Mouse (Mus musculus) MEL (cell line): Measurements from ENCODE around the gene Hmga1.

Source experiments
- BHLHE40 ChIP-seq: IDR thresholded peaks from 2 replicates; pipeline ENCODE4 v1.6.1; 2012; ENCODE audit warnings: low read depth, mild to moderate bottlenecking, inconsistent platforms, low read length, improper control_type of control experiment, borderline replicate concordance
- CHD2 ChIP-seq: IDR thresholded peaks from 2 replicates; pipeline ENCODE4 v1.6.1; 2011; ENCODE audit warnings: low read length, improper control_type of control experiment
- CTCF ChIP-seq, 3 experiments: IDR thresholded peaks in 2 of 3; conservative IDR thresholded peaks in 1 of 3; 2 replicates each; pipeline ENCODE4 v1.5.1; 2011 to 2012; ENCODE audit warnings: low read length in 3 of 3, low read depth in 2 of 3, mild to moderate bottlenecking in 2 of 3, improper control_type of control experiment in 1 of 3, inconsistent platforms in 1 of 3, mixed read lengths in 1 of 3, moderate library complexity in 1 of 3; ENCODE audit not compliant: control insufficient read depth in 1 of 3, insufficient read depth in 1 of 3, poor library complexity in 1 of 3, severe bottlenecking in 1 of 3
- E2F4 ChIP-seq: IDR thresholded peaks from 2 replicates; pipeline ENCODE4 v1.6.1; 2011; ENCODE audit warnings: low read depth, low read length, improper control_type of control experiment, borderline replicate concordance
- EP300 ChIP-seq, 2 experiments: IDR thresholded peaks; 2 replicates each; pipeline ENCODE4 v1.6.1; 2011; ENCODE audit warnings: improper control_type of control experiment in 2 of 2, low read length in 2 of 2, low read depth in 1 of 2, mild to moderate bottlenecking in 1 of 2
- POLR2A ChIP-seq, 2 experiments: IDR thresholded peaks; 2 replicates each; pipeline ENCODE4 v1.6.1; 2011 to 2012; ENCODE audit warnings: low read length in 2 of 2, mild to moderate bottlenecking in 2 of 2, control low read depth in 1 of 2, improper control_type of control experiment in 1 of 2, low read depth in 1 of 2, moderate library complexity in 1 of 2; ENCODE audit not compliant: control insufficient read depth in 1 of 2, insufficient read depth in 1 of 2, poor library complexity in 1 of 2
- RCOR1 ChIP-seq: IDR thresholded peaks from 2 replicates; pipeline ENCODE4 v1.6.1; 2012; ENCODE audit warnings: low read depth, mild to moderate bottlenecking, inconsistent platforms, low read length, improper control_type of control experiment
- SMC3 ChIP-seq: IDR thresholded peaks from 2 replicates; pipeline ENCODE4 v1.6.1; 2011; ENCODE audit warnings: low read depth, low read length, improper control_type of control experiment
- USF1 ChIP-seq: IDR thresholded peaks from 2 replicates; pipeline ENCODE4 v1.6.1; 2014; ENCODE audit warnings: low read depth, mild to moderate bottlenecking, inconsistent platforms, low read length, improper control_type of control experiment, moderate library complexity
- ZNF384 ChIP-seq: IDR thresholded peaks from 2 replicates; pipeline ENCODE4 v1.6.1; 2012; ENCODE audit warnings: low read depth, mild to moderate bottlenecking, inconsistent platforms, low read length, improper control_type of control experiment

DNA sequence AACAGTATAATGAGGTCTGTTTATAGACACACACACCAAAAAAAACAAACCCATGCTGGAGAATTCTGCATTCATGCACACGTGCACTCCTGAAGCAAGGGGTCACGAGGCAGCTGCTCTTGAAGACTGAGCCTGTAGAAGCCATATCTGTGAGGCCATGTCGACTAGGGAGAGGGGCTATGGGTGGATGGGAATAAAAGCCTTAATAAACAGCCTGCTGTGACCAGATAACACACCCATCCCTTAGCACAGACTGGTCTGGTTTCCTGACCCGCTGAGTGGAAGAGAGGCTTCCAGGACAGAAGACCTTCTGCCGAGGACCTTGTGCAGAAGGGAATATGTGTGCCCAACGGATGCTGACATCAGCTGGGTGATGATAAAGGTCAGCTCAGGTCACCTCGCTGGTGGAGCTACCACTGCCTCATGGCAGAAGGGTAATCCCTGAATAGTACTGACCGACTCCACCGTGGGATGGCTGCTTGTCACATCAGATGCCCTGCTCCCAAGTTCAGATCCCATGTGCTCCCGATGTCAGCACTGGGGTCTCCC, 17.5 kb downstream of the Hmga1 start:
- no peak for TF ChIP-seq CTCF (IDR thresholded peaks at IDR 0.05 in 2 of 3, conservative IDR thresholded peaks at IDR 0.05 in 1 of 3; ENCODE audit: control insufficient read depth in 1 of 3, insufficient read depth in 1 of 3, low read depth in 2 of 3, low read length in 3 of 3, poor library complexity in 1 of 3, severe bottlenecking in 1 of 3)
- TF ChIP-seq ZNF384, result no peak
- TF ChIP-seq E2F4, result no peak
- TF ChIP-seq POLR2A (IDR thresholded peaks at IDR 0.05; ENCODE audit: control insufficient read depth in 1 of 2, insufficient read depth in 1 of 2, low read depth in 1 of 2, low read length in 2 of 2, poor library complexity in 1 of 2), result no peak
- no peak for TF ChIP-seq RCOR1
- no peak for TF ChIP-seq BHLHE40
- no peak for TF ChIP-seq EP300 (IDR thresholded peaks at IDR 0.05; ENCODE audit: low read depth in 1 of 2, low read length in 2 of 2)
- no peak for TF ChIP-seq CHD2
- no peak for TF ChIP-seq SMC3
- TF ChIP-seq USF1, result no peak
